Mouse (Mus musculus): ENCODE measurements around the gene Styxl1. TPM values are rescaled to one million over a fixed set of nuclear protein-coding genes. Genes with fewer than 3 reads are reported as not detected.

Styxl1 gene
- total and polyA plus RNA-seq, 3 experiments: 0.17 TPM; not detected in 2

DNA sequence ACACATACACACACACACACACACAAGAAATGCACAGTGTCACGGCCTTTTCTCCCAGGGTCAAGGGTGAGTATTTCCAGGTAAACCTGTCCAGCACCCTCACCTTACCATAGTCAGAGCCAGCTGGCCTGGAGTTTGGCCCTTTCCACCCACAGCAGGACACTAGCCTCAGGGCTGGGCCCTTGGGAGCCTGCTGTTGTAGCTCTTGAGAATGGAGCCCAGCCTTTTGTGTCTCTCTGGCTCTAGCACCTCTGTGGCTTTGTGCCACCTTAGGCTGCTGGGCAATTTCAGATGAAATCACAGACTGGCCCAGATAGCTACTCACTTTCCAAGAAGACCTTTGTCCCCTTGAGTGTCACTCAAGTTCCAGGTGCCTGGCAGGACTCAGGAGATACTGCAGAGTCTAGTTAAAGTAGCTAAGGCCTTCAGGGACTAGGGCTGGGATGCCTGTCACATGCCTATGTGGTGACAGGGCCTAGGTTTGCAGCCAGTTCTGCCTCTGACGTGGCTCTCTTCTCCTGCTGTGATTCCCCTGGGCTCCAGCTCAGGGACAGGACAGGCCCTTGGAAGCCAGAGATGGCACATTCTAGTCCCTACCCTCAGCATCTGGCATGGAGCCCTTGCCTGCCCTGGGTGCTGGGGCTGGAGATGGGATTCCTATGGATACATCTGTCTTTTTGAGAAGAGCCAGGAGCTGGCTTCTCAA lies 51.4 kb downstream of the Styxl1 start:
- H3K9ac ChIP-seq (ENCODE audit: control insufficient read depth, low read depth, low read length, poor library complexity, severe bottlenecking): no peak overlapping the region
- no peaks in the 10 kb centered on the region; a peak in 1 of 4 replicates for H3K36me3 ChIP-seq (ENCODE audit: control insufficient read depth in 1 of 2, insufficient read depth in 2 of 2, low read length in 2 of 2)
- H3K4me3 ChIP-seq (ENCODE audit: control insufficient read depth in 1 of 2, insufficient read depth in 1 of 2, low read depth in 2 of 2, low read length in 2 of 2): no peak overlapping the region
- no peak overlapping the region for H3K27ac ChIP-seq (ENCODE audit: control insufficient read depth, low read depth, low read length)
- no peaks in the 10 kb centered on the region for H3K4me1 ChIP-seq (ENCODE audit: control insufficient read depth in 1 of 2, insufficient read depth in 2 of 2, low read length in 2 of 2)
- no peak for TF ChIP-seq SIN3A (IDR thresholded peaks at IDR 0.05; ENCODE audit: low read length)
- no peak for TF ChIP-seq USF2 (IDR thresholded peaks at IDR 0.05; ENCODE audit: borderline replicate concordance in 1 of 2, insufficient read depth in 1 of 2, low read depth in 1 of 2, low read length in 2 of 2)
- no peak for TF ChIP-seq ZNF384 (IDR thresholded peaks at IDR 0.05; ENCODE audit: low read depth, low read length)
- TF ChIP-seq KAT2A (conservative IDR thresholded peaks at IDR 0.05; ENCODE audit: low read depth, low read length): no peak
- TF ChIP-seq CHD1 (IDR thresholded peaks at IDR 0.05; ENCODE audit: low read depth, low read length): no peak
- TF ChIP-seq TAL1 (IDR thresholded peaks at IDR 0.05; ENCODE audit: low read length): no peak
- no peak for TF ChIP-seq BHLHE40 (IDR thresholded peaks at IDR 0.05; ENCODE audit: borderline replicate concordance, low read depth, low read length)
- TF ChIP-seq HCFC1 (IDR thresholded peaks at IDR 0.05; ENCODE audit: low read depth, low read length): no peak
- no peak for TF ChIP-seq GATA1 (IDR thresholded peaks at IDR 0.05; ENCODE audit: low read depth, low read length)
- no peak for TF ChIP-seq POLR2A (IDR thresholded peaks at IDR 0.05; ENCODE audit: control insufficient read depth in 1 of 2, insufficient read depth in 1 of 2, low read depth in 1 of 2, low read length in 2 of 2, poor library complexity in 1 of 2)
- no peak for TF ChIP-seq EP300 (IDR thresholded peaks at IDR 0.05; ENCODE audit: low read depth in 1 of 2, low read length in 2 of 2)
- no peak for TF ChIP-seq RCOR1 (IDR thresholded peaks at IDR 0.05; ENCODE audit: low read depth, low read length)
- TF ChIP-seq NELFE (IDR thresholded peaks at IDR 0.05; ENCODE audit: low read depth, low read length): no peak
- no peak for TF ChIP-seq ZKSCAN1 (IDR thresholded peaks at IDR 0.05; ENCODE audit: low read depth, low read length)
- no peak for TF ChIP-seq POLR2AphosphoS5 (IDR thresholded peaks at IDR 0.05; ENCODE audit: borderline replicate concordance, low read depth, low read length)
- TF ChIP-seq RAD21 (IDR thresholded peaks at IDR 0.05; ENCODE audit: low read depth, low read length): no peak
- no peak for TF ChIP-seq GABPA (IDR thresholded peaks at IDR 0.05; ENCODE audit: low read depth, low read length)
- no peak for TF ChIP-seq ZC3H11A (IDR thresholded peaks at IDR 0.05; ENCODE audit: low read depth, low read length)
- TF ChIP-seq MEF2A (IDR thresholded peaks at IDR 0.05; ENCODE audit: extremely low read depth, insufficient replicate concordance, low read depth, low read length, poor library complexity, severe bottlenecking): no peak
- DNase-seq (ENCODE audit: low read depth, low spot score): no peak
- no peaks in the 10 kb centered on the region for H3K9me3 ChIP-seq (replicated peaks; ENCODE audit: insufficient read depth, low read length)
- H3K27me3 ChIP-seq (ENCODE audit: control insufficient read depth in 1 of 2, insufficient read depth in 2 of 2, low read length in 2 of 2): no peaks in the 10 kb centered on the region
- no peaks in the 10 kb centered on the region for H3K79me2 ChIP-seq (ENCODE audit: control insufficient read depth, insufficient read depth, low read length, poor library complexity)

DNA sequence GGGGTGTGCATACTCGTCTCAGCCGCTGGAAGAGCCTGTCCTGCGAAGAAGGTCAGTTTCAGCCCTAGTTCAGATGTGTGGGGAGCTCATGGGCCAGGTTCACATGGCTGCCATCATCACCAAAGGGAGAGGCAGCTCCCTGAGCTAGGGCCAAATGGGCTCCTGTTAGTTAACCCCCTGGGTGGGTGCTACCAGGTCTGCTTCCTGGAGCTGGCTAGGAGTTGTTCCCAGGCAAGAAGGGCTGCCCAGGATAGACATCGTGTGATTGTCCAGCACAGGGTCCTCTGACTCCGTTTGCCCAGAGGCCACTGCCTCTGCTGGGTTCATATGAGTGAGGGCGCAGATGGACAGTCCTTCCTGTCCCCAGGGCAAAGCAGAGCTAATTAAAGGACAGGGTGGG lies 52.2 kb downstream of the Styxl1 start:
- TF ChIP-seq NRF1 (IDR thresholded peaks at IDR 0.05; ENCODE audit: insufficient read depth, low read depth, low read length, poor library complexity, severe bottlenecking) (no peak), MYB (IDR thresholded peaks at IDR 0.05; ENCODE audit: low read depth, low read length) (no peak), TCF12 (IDR thresholded peaks at IDR 0.05; ENCODE audit: low read depth, low read length) (no peak), GABPA (IDR thresholded peaks at IDR 0.05; ENCODE audit: low read depth, low read length) (no peak), MAZ (IDR thresholded peaks at IDR 0.05; ENCODE audit: low read depth, low read length) (no peak), MXI1 (IDR thresholded peaks at IDR 0.05; ENCODE audit: low read depth, low read length) (no peak), SIN3A (IDR thresholded peaks at IDR 0.05; ENCODE audit: low read length) (no peak), POLR2AphosphoS5 (IDR thresholded peaks at IDR 0.05; ENCODE audit: borderline replicate concordance, low read depth, low read length) (no peak), HCFC1 (IDR thresholded peaks at IDR 0.05; ENCODE audit: low read depth, low read length) (no peak), NELFE (IDR thresholded peaks at IDR 0.05; ENCODE audit: low read depth, low read length) (no peak), ZC3H11A (IDR thresholded peaks at IDR 0.05; ENCODE audit: low read depth, low read length) (no peak)
- Histone ChIP-seq H3K36me3 (ENCODE audit: control insufficient read depth in 1 of 2, insufficient read depth in 2 of 2, low read length in 2 of 2) (no peaks in the 10 kb centered on the region; a peak in 1 of 4 replicates), H3K4me1 (ENCODE audit: control insufficient read depth in 1 of 2, insufficient read depth in 2 of 2, low read length in 2 of 2) (no peaks in the 10 kb centered on the region)

More for the DNA sequence above, 52.2 kb downstream of the Styxl1 start:
- H3K79me2 ChIP-seq (ENCODE audit: control insufficient read depth, insufficient read depth, low read length, poor library complexity): no peaks in the 10 kb centered on the region
- H3K27me3 ChIP-seq (ENCODE audit: control insufficient read depth in 1 of 2, insufficient read depth in 2 of 2, low read length in 2 of 2): no peaks in the 10 kb centered on the region
- no peaks in the 10 kb centered on the region for H3K9me3 ChIP-seq (replicated peaks; ENCODE audit: insufficient read depth, low read length)
- H3K4me3 ChIP-seq (ENCODE audit: control insufficient read depth in 1 of 2, insufficient read depth in 1 of 2, low read depth in 2 of 2, low read length in 2 of 2): no peak overlapping the region
- no peak for DNase-seq (ENCODE audit: low read depth, low spot score)
- H3K27ac ChIP-seq (ENCODE audit: control insufficient read depth, low read depth, low read length): no peak overlapping the region
- no peak overlapping the region for H3K9ac ChIP-seq (ENCODE audit: control insufficient read depth, low read depth, low read length, poor library complexity, severe bottlenecking)

Data from MEL (cell line).